Mouse (Mus musculus): ENCODE measurements around the gene Pfkfb3. TPM values are rescaled to one million over a fixed set of nuclear protein-coding genes. Genes with fewer than 3 reads are reported as not detected.

The Pfkfb3 gene
- total RNA-seq, 1 experiment, result 19.6 TPM

DNA sequence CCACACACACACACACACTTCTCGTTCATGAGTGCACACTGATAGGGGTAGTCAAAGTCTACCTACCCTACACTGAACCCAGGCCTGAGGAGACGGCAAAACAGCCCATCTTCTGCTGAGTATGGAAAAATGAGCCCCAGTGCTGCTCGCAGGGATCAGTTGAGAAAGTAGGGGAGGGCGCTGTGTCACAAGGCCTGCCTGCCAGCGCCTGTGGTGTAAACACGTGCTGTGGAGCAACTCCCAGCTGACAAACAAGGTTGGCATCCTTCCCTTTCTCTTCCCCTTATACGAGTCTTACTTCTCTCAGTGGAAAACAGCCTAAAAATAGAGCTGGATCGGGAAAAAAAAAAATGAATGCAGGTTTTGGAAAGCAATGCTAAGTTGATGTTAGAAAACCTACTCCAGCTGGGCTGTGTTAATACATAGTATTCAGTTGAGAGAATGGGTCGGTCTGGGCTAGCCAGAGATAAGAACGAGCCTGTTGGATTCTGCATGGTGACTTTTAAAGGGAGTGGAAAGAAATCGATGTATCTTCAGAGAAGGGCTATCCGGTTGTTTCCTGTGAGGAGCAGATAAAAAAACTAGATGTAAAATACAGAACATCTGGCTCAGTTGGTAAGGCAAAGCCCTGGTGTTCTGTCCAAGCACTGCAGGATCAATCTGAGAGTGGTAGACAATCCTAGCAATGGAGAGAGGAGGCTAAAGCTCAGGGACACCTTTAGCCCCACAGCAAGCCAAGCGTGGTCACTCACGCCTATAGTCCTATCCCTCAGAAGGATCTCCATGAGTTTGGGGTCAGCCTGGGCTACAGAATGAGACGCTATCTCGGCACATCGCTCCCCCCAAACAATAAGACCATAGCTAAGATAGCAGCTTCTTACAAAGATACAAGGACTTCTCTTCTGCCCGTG, 40.6 kb downstream of the Pfkfb3 start:
- no peak overlapping the region; the same call in 1 of the 2 replicates for H3K27ac ChIP-seq (ENCODE audit: insufficient read depth, low read depth, low read length, poor library complexity, severe bottlenecking)
- in situ Hi-C loops (cut with MboI; ENCODE audit: low sequenced_read_pairs in 2 of 2, unreplicated experiment in 2 of 2), result no loop called here
- DNase-seq (ENCODE audit: low read depth, low spot score), result no peak
- TF ChIP-seq ZNF384 (IDR thresholded peaks at IDR 0.05; ENCODE audit: low read depth, low read length) (no peak), CHD2 (IDR thresholded peaks at IDR 0.05; ENCODE audit: low read depth, low read length) (no peak), ZC3H11A (IDR thresholded peaks at IDR 0.05; ENCODE audit: borderline replicate concordance, low read depth, low read length) (no peak), HCFC1 (IDR thresholded peaks at IDR 0.05; ENCODE audit: borderline replicate concordance, insufficient read depth, low read length) (no peak), MAFK (IDR thresholded peaks at IDR 0.05; ENCODE audit: insufficient read depth, low read depth, low read length) (no peak)
- no peaks in the 10 kb centered on the region for H3K36me3 ChIP-seq (ENCODE audit: control insufficient read depth, insufficient read depth, low read length, poor library complexity, severe bottlenecking)
- no peaks in the 10 kb centered on the region for H3K4me1 ChIP-seq (ENCODE audit: control insufficient read depth in 2 of 2, insufficient read depth in 2 of 2, low read length in 2 of 2, poor library complexity in 1 of 2)
- no peak overlapping the region for H3K9ac ChIP-seq (ENCODE audit: insufficient read depth, low read depth, low read length, poor library complexity, severe bottlenecking)
- H3K4me3 ChIP-seq (ENCODE audit: insufficient read depth in 1 of 2, low read depth in 1 of 2, low read length in 2 of 2, poor library complexity in 1 of 2, severe bottlenecking in 1 of 2), result no peak overlapping the region
- no peaks in the 10 kb centered on the region for H3K9me3 ChIP-seq (ENCODE audit: control insufficient read depth, insufficient read depth, low read depth, low read length)

DNA sequence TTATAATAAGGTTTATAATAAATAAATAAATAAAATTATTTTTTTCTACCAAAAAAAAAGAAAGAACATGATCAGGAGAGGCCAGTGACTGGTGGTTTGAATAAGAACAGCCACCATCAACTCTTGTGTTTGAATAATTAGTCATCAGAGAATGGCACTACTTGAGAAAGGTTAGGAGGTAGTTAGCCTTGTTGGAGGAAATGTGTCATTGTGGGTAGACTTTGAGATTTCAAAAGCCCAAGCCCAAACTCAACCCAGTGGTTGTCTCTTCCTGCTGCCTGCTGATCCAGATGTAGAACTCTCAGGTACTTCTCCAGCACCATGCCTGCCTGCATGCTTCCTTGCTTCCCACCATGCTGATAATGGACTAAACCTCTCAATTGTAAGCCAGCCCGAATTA, 41.8 kb downstream of the Pfkfb3 start:
- DNase-seq (ENCODE audit: low read depth, low spot score), result no peak
- Histone ChIP-seq H3K9ac (ENCODE audit: insufficient read depth, low read depth, low read length, poor library complexity, severe bottlenecking) (no peak overlapping the region), H3K36me3 (ENCODE audit: control insufficient read depth, insufficient read depth, low read length, poor library complexity, severe bottlenecking) (no peaks in the 10 kb centered on the region), H3K4me1 (ENCODE audit: control insufficient read depth in 2 of 2, insufficient read depth in 2 of 2, low read length in 2 of 2, poor library complexity in 1 of 2) (no peaks in the 10 kb centered on the region), H3K9me3 (ENCODE audit: control insufficient read depth, insufficient read depth, low read depth, low read length) (no peaks in the 10 kb centered on the region), H3K27ac (ENCODE audit: insufficient read depth, low read depth, low read length, poor library complexity, severe bottlenecking) (no peak overlapping the region), H3K4me3 (ENCODE audit: insufficient read depth in 1 of 2, low read depth in 1 of 2, low read length in 2 of 2, poor library complexity in 1 of 2, severe bottlenecking in 1 of 2) (no peak overlapping the region)
- TF ChIP-seq ZNF384 (IDR thresholded peaks at IDR 0.05; ENCODE audit: low read depth, low read length) (no peak), HCFC1 (IDR thresholded peaks at IDR 0.05; ENCODE audit: borderline replicate concordance, insufficient read depth, low read length) (no peak), ZC3H11A (IDR thresholded peaks at IDR 0.05; ENCODE audit: borderline replicate concordance, low read depth, low read length) (no peak), MAFK (IDR thresholded peaks at IDR 0.05; ENCODE audit: insufficient read depth, low read depth, low read length) (no peak), CHD2 (IDR thresholded peaks at IDR 0.05; ENCODE audit: low read depth, low read length) (no peak)
- in situ Hi-C loops (cut with MboI; ENCODE audit: low sequenced_read_pairs in 2 of 2, unreplicated experiment in 2 of 2), result no loop called here

DNA sequence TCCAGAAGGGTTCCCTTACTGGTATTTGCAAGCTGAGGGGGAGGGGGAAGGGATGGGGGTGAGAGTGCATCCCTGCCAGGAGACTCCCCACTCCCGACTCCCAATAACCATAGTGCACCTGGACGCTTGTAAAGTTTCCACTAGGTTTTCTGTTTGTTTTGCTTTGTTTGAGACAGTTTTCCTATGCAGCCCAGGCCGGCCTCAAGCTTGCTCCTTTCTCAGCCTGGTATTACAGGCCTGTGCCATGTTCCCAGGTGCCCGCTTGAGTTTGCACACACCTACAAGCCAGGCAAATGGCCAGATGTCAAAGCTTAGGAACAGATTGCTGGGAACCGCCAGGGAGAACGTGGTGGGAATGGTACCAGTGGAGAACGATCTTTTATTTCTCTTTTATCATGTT, 50.1 kb downstream of the Pfkfb3 start:
- in situ Hi-C loops (cut with MboI; ENCODE audit: low sequenced_read_pairs in 2 of 2, unreplicated experiment in 2 of 2), result no loop called here
- Histone ChIP-seq H3K36me3 (ENCODE audit: control insufficient read depth, insufficient read depth, low read length, poor library complexity, severe bottlenecking) (no peaks in the 10 kb centered on the region), H3K4me3 (ENCODE audit: insufficient read depth in 1 of 2, low read depth in 1 of 2, low read length in 2 of 2, poor library complexity in 1 of 2, severe bottlenecking in 1 of 2) (peak overlapping the region; percentile 47 to 70), H3K9me3 (ENCODE audit: control insufficient read depth, insufficient read depth, low read depth, low read length) (no peaks in the 10 kb centered on the region), H3K27ac (ENCODE audit: insufficient read depth, low read depth, low read length, poor library complexity, severe bottlenecking) (no peak overlapping the region), H3K4me1 (ENCODE audit: control insufficient read depth in 2 of 2, insufficient read depth in 2 of 2, low read length in 2 of 2, poor library complexity in 1 of 2) (peaks cover 1 to 11% of the 10 kb centered on the region in 2 experiments; a peak in 1 of 4 replicates), H3K9ac (ENCODE audit: insufficient read depth, low read depth, low read length, poor library complexity, severe bottlenecking) (no peak overlapping the region)
- no peak for TF ChIP-seq ZC3H11A (IDR thresholded peaks at IDR 0.05; ENCODE audit: borderline replicate concordance, low read depth, low read length)
- no peak for TF ChIP-seq CHD2 (IDR thresholded peaks at IDR 0.05; ENCODE audit: low read depth, low read length)
- no peak for TF ChIP-seq MAFK (IDR thresholded peaks at IDR 0.05; ENCODE audit: insufficient read depth, low read depth, low read length)
- TF ChIP-seq ZNF384 (IDR thresholded peaks at IDR 0.05; ENCODE audit: low read depth, low read length), result no peak
- no peak for TF ChIP-seq HCFC1 (IDR thresholded peaks at IDR 0.05; ENCODE audit: borderline replicate concordance, insufficient read depth, low read length)
- no peak for DNase-seq (ENCODE audit: low read depth, low spot score)

GRCm38 (mm10) chr2:11502901-11503431, 50.9 kb downstream of the Pfkfb3 start:
- no peaks in the 10 kb centered on the region for H3K9me3 ChIP-seq (ENCODE audit: control insufficient read depth, insufficient read depth, low read depth, low read length)
- no peak for TF ChIP-seq CHD2 (IDR thresholded peaks at IDR 0.05; ENCODE audit: low read depth, low read length)
- no peak for TF ChIP-seq ZNF384 (IDR thresholded peaks at IDR 0.05; ENCODE audit: low read depth, low read length)
- TF ChIP-seq HCFC1 (IDR thresholded peaks at IDR 0.05; ENCODE audit: borderline replicate concordance, insufficient read depth, low read length), result no peak
- TF ChIP-seq MAFK (IDR thresholded peaks at IDR 0.05; ENCODE audit: insufficient read depth, low read depth, low read length), result no peak
- no peak for TF ChIP-seq ZC3H11A (IDR thresholded peaks at IDR 0.05; ENCODE audit: borderline replicate concordance, low read depth, low read length)
- peak overlapping the region; percentile 47 to 70 for H3K4me3 ChIP-seq (ENCODE audit: insufficient read depth in 1 of 2, low read depth in 1 of 2, low read length in 2 of 2, poor library complexity in 1 of 2, severe bottlenecking in 1 of 2)
- no peak for DNase-seq (ENCODE audit: low read depth, low spot score)
- peaks cover 1 to 11% of the 10 kb centered on the region in 2 experiments; a peak in 1 of 4 replicates for H3K4me1 ChIP-seq (ENCODE audit: control insufficient read depth in 2 of 2, insufficient read depth in 2 of 2, low read length in 2 of 2, poor library complexity in 1 of 2)
- in situ Hi-C loops (cut with MboI; ENCODE audit: low sequenced_read_pairs in 2 of 2, unreplicated experiment in 2 of 2), result no loop called here
- no peaks in the 10 kb centered on the region for H3K36me3 ChIP-seq (ENCODE audit: control insufficient read depth, insufficient read depth, low read length, poor library complexity, severe bottlenecking)
- H3K9ac ChIP-seq (ENCODE audit: insufficient read depth, low read depth, low read length, poor library complexity, severe bottlenecking), result peak overlapping the region; percentile 12; the same call in 1 of the 2 replicates
- H3K27ac ChIP-seq (ENCODE audit: insufficient read depth, low read depth, low read length, poor library complexity, severe bottlenecking), result no peak overlapping the region
